Mouse (Mus musculus) testis, adult 2 months (tissue): ENCODE measurements around the gene Lin7a.

Source experiments
- CTCF ChIP-seq: fragments of 200-500 bp; IDR thresholded peaks from 2 replicates; pipeline ENCODE4 v1.5.1; 2012; ENCODE audit warnings: low read depth, mild to moderate bottlenecking, inconsistent platforms, low read length, moderate library complexity; ENCODE audit not compliant: control insufficient read depth, insufficient read depth, insufficient replicate concordance
- POLR2A ChIP-seq: fragments of 200-500 bp; IDR thresholded peaks from 2 replicates; pipeline ENCODE4 v1.6.1; 2012; ENCODE audit warnings: low read depth, mild to moderate bottlenecking, inconsistent platforms, low read length, moderate library complexity; ENCODE audit not compliant: control insufficient read depth

GRCm38 (mm10) chr10:107222406-107223185, 48.9 kb upstream of the Lin7a start:
- TF ChIP-seq POLR2A (no peak), CTCF (no peak)
